Mouse (Mus musculus): ENCODE results near the gene Xylt2. TPM values are rescaled to one million over a fixed set of nuclear protein-coding genes. Genes with fewer than 3 reads are reported as not detected.

The Xylt2 gene
- polyA plus RNA-seq (2012; rRNA removed; ENCODE audit: low replicate concordance), result 23.8 and 24.6 TPM in 2 replicates

DNA sequence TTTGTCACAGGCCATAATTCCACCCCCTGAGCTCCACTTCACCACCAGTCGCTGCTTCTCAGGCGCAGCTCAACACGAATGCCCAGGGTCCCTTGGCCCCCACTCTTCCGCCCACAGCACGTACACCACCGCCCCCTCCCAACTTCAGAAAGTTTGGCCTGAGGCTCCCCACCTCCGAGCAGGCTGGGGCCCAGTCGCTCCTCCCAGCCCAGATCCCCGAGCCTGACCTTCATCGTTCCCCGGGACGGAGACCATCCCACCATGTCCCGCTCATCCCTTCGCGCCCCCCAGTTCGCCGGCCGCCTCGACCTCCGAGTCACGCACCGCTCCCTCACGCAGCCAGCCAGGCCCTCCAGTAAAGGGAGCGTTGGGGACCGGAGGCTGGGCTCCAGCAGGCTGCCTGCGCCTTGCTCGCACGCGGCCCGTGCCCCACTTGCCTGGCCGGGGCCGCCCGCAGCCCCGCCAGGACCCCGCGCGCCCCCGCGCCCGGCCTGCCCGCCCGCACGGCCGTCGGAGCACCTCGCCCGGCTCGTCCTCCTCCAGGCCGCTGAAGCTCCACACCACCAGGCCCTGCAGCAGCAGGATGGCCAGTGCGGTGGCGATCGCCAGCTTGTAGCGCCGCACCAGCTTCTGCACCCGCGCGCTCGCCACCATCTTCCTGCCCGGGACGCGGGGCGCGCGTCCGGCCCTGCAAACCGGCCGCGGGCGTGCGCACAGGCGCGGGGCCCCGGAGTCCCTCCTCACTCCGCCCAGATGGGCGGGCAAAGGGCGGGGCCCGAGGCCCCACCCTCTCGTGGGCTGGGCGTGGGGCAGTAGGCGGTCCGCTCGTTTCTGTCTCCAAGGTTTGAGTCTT, at the start of gene Xylt2:
Xylt2 (minus strand) TSS at position 762 of the 853 bp plus-strand sequence.

DNA sequence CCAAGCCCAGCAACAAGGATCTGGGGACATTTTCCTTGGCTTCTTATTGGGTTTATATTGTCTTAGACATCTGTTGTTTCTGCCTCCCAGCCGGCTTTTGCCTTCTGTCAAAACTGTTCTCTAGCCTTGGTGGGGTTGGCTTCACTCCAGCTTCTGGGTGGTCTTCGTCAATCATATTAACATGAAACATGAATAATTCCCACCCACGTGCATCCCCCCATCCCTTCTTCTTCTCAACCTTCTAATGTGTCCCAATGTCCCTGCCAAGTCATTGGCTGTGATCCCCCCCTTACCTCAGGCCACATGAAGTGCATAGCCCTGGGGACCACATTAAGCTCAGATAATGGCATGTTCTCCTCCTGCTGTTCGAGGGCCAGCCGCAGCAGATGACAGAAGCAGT, 27.2 kb upstream of the Xylt2 start, which contains the start of gene Gm11541:
Gm11541 (minus strand) TSS at position 28 of the 400 bp plus-strand sequence.

DNA sequence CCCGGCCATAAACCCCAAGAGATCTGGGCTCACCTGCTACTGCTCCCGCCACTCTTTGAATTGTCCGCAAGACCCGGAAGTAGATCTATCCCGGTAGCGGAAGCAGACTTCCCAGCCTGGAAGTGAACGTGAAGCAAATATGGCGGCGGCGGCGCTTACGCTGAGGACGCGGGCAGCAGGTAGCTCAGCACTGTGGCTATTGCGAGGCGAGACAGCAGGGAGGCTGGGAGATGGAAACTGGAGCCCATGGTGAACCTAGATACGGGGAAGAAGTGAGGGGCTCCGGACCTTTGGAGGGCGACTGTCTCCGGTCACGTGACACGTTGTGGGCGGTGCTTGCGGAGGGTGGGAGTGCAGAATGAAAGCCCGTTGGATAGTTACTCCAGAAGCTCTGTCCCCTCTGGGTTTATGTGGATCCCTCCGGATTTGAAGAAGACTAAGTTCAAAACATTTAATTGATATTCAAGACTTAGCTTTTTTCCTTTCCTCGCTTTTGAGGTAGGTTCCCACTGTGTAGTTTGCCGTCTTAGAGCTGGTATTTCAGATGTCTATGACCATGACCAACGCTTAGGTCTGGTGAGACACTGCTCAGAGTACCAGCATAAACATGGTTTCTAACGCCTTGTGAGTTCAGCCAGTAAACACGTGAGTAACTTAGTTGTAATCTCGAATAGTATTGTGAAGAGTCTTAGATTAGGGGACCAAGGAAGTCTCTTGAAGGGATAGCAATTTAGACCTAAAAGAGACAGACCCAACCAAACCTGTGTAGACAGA, 23.5 kb downstream of the Xylt2 start, which contains the start of the genes Mrpl27 and Eme1:
Mrpl27 (plus strand) TSS at position 105 of the 774 bp plus-strand sequence.
Eme1 (minus strand) TSS at position 302 of the 774 bp plus-strand sequence.

GRCm38 (mm10) chr11:94629199-94629883, 48.0 kb downstream of the Xylt2 start, which contains the start of gene Lrrc59:
TSS of gene Lrrc59 (plus strand) at chr11:94629767.

Other genes starting within 250 kb of the Xylt2 start
- gene Cacna1g, start 203.3 kb downstream of the Xylt2 start, polyA plus RNA-seq (2012; rRNA removed; ENCODE audit: low replicate concordance), result 7.5 and 15.5 TPM in 2 replicates
- gene Spata20, start 191.3 kb downstream of the Xylt2 start, polyA plus RNA-seq (2012; rRNA removed; ENCODE audit: low replicate concordance), result 0.08 TPM in 1 of 2 replicates, not detected in the other
- 4.1 and 10.7 TPM in 2 replicates for gene Epn3, start 177.5 kb downstream of the Xylt2 start, polyA plus RNA-seq (2012; rRNA removed; ENCODE audit: low replicate concordance)
- 1.9 and 2.7 TPM in 2 replicates for gene Mycbpap, start 155.8 kb downstream of the Xylt2 start, polyA plus RNA-seq (2012; rRNA removed; ENCODE audit: low replicate concordance)
- gene Rsad1, start 128.3 kb downstream of the Xylt2 start, polyA plus RNA-seq (2012; rRNA removed; ENCODE audit: low replicate concordance), result 4.8 and 7.6 TPM in 2 replicates
- gene Chad, start 112.5 kb downstream of the Xylt2 start, polyA plus RNA-seq (2012; rRNA removed; ENCODE audit: low replicate concordance), result 1.3 and 66.7 TPM in 2 replicates
- gene Acsf2, start 75.6 kb downstream of the Xylt2 start, polyA plus RNA-seq (2012; rRNA removed; ENCODE audit: low replicate concordance), result 29.7 and 35.2 TPM in 2 replicates
- 115 and 176 TPM in 2 replicates for gene Lrrc59, start 47.7 kb downstream of the Xylt2 start, polyA plus RNA-seq (2012; rRNA removed; ENCODE audit: low replicate concordance)
- 16.2 and 23.4 TPM in 2 replicates for gene Mrpl27, start 23.7 kb downstream of the Xylt2 start, polyA plus RNA-seq (2012; rRNA removed; ENCODE audit: low replicate concordance)
- 0.92 and 1.4 TPM in 2 replicates for gene Eme1, start 23.6 kb downstream of the Xylt2 start, polyA plus RNA-seq (2012; rRNA removed; ENCODE audit: low replicate concordance)
- 0.05 TPM in 1 of 2 replicates, not detected in the other for gene Gm11541, start 27.0 kb upstream of the Xylt2 start, polyA plus RNA-seq (2012; rRNA removed; ENCODE audit: low replicate concordance)
- gene Cdc34b, start 64.3 kb upstream of the Xylt2 start, polyA plus RNA-seq (2012; rRNA removed; ENCODE audit: low replicate concordance), result 0.09 TPM in 1 of 2 replicates, not detected in the other
- gene Tmem92, start 105.2 kb upstream of the Xylt2 start, polyA plus RNA-seq (2012; rRNA removed; ENCODE audit: low replicate concordance), result 0.24 TPM in 1 of 2 replicates, not detected in the other

Data from duodenum, adult 2 months (tissue).